Mouse (Mus musculus) embryonic fibroblast, embryonic 13.5 days (primary cell): ENCODE measurements around the gene Galnt15.

Source experiments
- CTCF ChIP-seq: IDR thresholded peaks from 2 replicates; pipeline ENCODE4 v1.5.1; 2011; ENCODE audit warnings: mild to moderate bottlenecking, control low read depth, low read length, moderate library complexity, borderline replicate concordance; ENCODE audit not compliant: insufficient read depth
- POLR2A ChIP-seq: IDR thresholded peaks from 2 replicates; pipeline ENCODE4 v1.6.1; 2011; ENCODE audit warnings: low read depth, mild to moderate bottlenecking, control low read depth, low read length, moderate library complexity

DNA sequence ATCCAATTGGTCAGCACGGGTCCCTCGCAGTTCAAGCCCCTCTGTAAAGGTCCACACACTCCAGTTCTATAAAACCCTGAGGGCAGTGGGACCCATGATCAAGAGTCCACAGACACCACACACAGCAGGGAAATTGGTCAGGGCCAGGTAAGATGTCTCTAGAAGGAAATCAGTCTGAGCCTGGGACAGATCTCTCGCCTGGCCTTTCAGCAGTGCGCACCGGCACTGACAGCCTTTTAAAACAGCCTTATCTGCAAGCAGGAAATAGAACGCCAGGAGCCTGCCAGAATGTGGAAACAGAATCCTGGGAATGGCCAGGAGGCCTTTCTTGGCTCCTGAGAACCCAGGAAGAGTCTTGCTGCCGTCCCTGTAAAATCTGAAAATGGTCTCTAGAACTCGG lies 27.0 kb downstream of the Galnt15 start:
- no peak for TF ChIP-seq CTCF
- TF ChIP-seq POLR2A, result no peak
